In the genomic region with DNA sequence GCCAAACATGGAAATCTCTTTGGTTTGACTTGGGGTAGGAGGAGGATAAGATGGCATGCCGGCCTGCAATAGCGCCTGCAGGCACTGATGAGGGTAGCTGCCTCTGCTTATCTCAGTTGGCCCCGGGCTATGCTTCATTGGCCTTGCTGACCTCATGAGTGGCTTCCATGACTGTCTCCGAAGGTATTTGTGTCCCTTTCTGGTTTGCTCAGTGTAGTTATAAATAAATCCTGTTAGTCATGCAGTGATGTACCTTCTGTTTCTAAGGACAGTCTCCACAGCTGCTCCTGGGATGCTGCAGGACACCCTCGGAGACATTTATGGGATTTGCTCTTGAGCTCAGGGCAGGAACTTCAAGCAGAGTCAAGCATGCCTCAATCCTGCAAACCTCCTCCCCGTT, we compare ENCODE assay signal across 11 mouse cellular contexts.
"Had no signal": no experiment of that assay in that cellular context is flagged by ENCODE, and none has a peak within 500 bp of the region (broad histone marks: within the 10 kb centered on the region; RNA-seq: fewer than 3 reads in every experiment).

No protein-coding gene starts in this region.

- ATAC-seq: midbrain, embryonic 15.5 days had no signal

- H3K27me3 ChIP-seq: midbrain, embryonic 15.5 days had no signal

- H3K36me3 ChIP-seq: limb, embryonic 13.5 days; midbrain, embryonic 15.5 days had no signal

- H3K4me2 ChIP-seq: limb, embryonic 13.5 days; midbrain, embryonic 11.5 days; midbrain, embryonic 15.5 days had no signal

- H3K27ac ChIP-seq: limb, embryonic 13.5 days; liver, embryonic 14.5 days; midbrain, embryonic 15.5 days had no signal

- H3K9me3 ChIP-seq: limb, embryonic 13.5 days; midbrain, embryonic 15.5 days had no signal

- DNase-seq: kidney, postnatal 10 days; kidney, postnatal 4 days; layer of hippocampus, postnatal 36 days; left cerebral cortex, postnatal 4 days; lung, adult 18-20 months; right cerebral cortex, postnatal 14 days; thymus, postnatal 36 days had no signal

- H3K9ac ChIP-seq: limb, embryonic 13.5 days; liver, embryonic 14.5 days; midbrain, embryonic 15.5 days had no signal

- H3K4me3 ChIP-seq: limb, embryonic 13.5 days; midbrain, embryonic 15.5 days had no signal
